ENCODE assay signal across 9 mouse cellular contexts in the genomic region with DNA sequence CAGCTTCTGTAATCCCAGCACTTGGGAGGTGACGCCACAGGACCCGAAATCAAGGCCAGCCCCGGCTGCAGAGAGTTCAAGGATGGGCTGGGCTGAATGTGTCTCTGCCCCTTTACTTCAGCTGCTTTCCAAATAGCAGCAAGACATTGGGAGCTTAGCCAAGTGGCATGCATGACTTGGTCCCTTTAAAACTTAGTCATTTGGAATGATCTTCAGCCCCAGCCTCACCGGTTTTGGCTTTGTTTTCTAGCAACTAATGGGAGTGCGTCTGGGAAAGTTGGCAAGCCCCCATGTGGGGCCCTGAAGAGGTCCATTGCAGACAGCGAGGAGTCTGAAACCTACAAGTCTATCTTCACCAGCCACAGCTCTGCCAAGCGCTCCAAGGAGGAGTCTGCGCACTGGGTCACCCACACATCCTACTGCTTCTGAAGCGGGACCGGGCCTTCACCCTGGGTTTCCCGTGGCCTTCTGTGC. TPM values are rescaled to one million over a fixed set of nuclear protein-coding genes. Genes with fewer than 3 reads are reported as not detected.
A peak's percentile ranks its signal among the peaks of the same experiment; 100 is the strongest.
DNase-seq lines count a peak whose midpoint lies in the region; ATAC-seq and TF ChIP-seq lines count a peak whose summit lies in the region.
"Had no signal": no experiment of that assay in that cellular context is flagged by ENCODE, and none has a peak within 500 bp of the region (broad histone marks: within the 10 kb centered on the region; RNA-seq: fewer than 3 reads in every experiment).

No protein-coding gene starts in this region.

- H3K9ac ChIP-seq in forebrain, embryonic 13.5 days: no peak overlapping the region
- no peak overlapping the region for H3K9ac ChIP-seq in intestine, embryonic 16.5 days (ENCODE audit: low read depth, low read length)

- peak; percentile 84 for ATAC-seq in forebrain, embryonic 13.5 days
- no peak for ATAC-seq in intestine, embryonic 16.5 days

- 41% methylated on average over 11 of the region's 11 CpGs for WGBS in forebrain, embryonic 13.5 days
- WGBS in intestine, embryonic 16.5 days: 83% methylated on average over 11 of the region's 11 CpGs

- TF ChIP-seq CTCF in layer of hippocampus, adult 2 months (conservative IDR thresholded peaks at IDR 0.05): no peak

- H3K4me3 ChIP-seq in forebrain, embryonic 13.5 days: no peak overlapping the region
- H3K4me3 ChIP-seq in intestine, embryonic 16.5 days (ENCODE audit: low read length): no peak overlapping the region
- H3K4me3 ChIP-seq in layer of hippocampus, adult 2 months: no peak overlapping the region

- H3K4me1 ChIP-seq in forebrain, embryonic 13.5 days: peaks cover 46% of the 10 kb centered on the region
- peaks cover 4% of the 10 kb centered on the region; the same call in 1 of the 2 replicates for H3K4me1 ChIP-seq in intestine, embryonic 16.5 days (ENCODE audit: control insufficient read depth, insufficient read depth, low read length)

- peak overlapping the region; percentile 74 for H3K27ac ChIP-seq in forebrain, embryonic 13.5 days
- H3K27ac ChIP-seq in intestine, embryonic 16.5 days (ENCODE audit: low read length): no peak overlapping the region
- no peak overlapping the region for H3K27ac ChIP-seq in layer of hippocampus, adult 2 months

- peaks cover 63% of the 10 kb centered on the region for H3K36me3 ChIP-seq in forebrain, embryonic 13.5 days (ENCODE audit: poor library complexity, severe bottlenecking)
- H3K36me3 ChIP-seq in intestine, embryonic 16.5 days (ENCODE audit: control insufficient read depth, insufficient read depth, low read length): peaks cover 15% of the 10 kb centered on the region

- DNase-seq in cerebellum, postnatal 14 days: peak; percentile 81 to 86
- DNase-seq in cerebellum, adult 8-10 months: no peak
- DNase-seq in Muller cell, postnatal 12 days (ENCODE audit: inconsistent ontology term): peak; percentile 97
- peak; percentile 55 to 85 for DNase-seq in lung, postnatal 4 days
- no peak for DNase-seq in B cell, adult 2 months
- DNase-seq in layer of hippocampus, adult 2 months (ENCODE audit: low spot score in 2 of 2): no peak

- H3K9me3 ChIP-seq in forebrain, embryonic 13.5 days (replicated peaks): no peaks in the 10 kb centered on the region
- no peaks in the 10 kb centered on the region for H3K9me3 ChIP-seq in intestine, embryonic 16.5 days (ENCODE audit: control insufficient read depth, low read length)

- H3K27me3 ChIP-seq in forebrain, embryonic 13.5 days: no peaks in the 10 kb centered on the region
- no peaks in the 10 kb centered on the region for H3K27me3 ChIP-seq in intestine, embryonic 16.5 days (replicated peaks; ENCODE audit: control insufficient read depth, insufficient read depth, low read length)

- no peak overlapping the region for H3K4me2 ChIP-seq in forebrain, embryonic 13.5 days
- no peak overlapping the region for H3K4me2 ChIP-seq in intestine, embryonic 16.5 days (ENCODE audit: low read depth, low read length)

RNA-seq across cellular contexts. Expression of a gene that starts 3.9 kb away (rescaled TPM):
- polyA plus RNA-seq in forebrain, embryonic 13.5 days (2015; fragmentation: Nextera tagmentation; extraction: Ambion mirVana): 0.76 and 0.98 TPM in 2 replicates
- 0.20 TPM in 1 of 2 replicates, not detected in the other for polyA plus RNA-seq in intestine, embryonic 16.5 days (2015; fragmentation: Nextera tagmentation; extraction: Ambion mirVana)
- total RNA-seq in layer of hippocampus, adult 2 months (2021): not detected
- polyA plus RNA-seq: C2C12 had no signal

RNA-seq across cellular contexts. Expression of a gene that starts 10.0 kb away (rescaled TPM):
- 1.6 and 2.4 TPM in 2 replicates for polyA plus RNA-seq in forebrain, embryonic 13.5 days (2015; fragmentation: Nextera tagmentation; extraction: Ambion mirVana)
- polyA plus RNA-seq in intestine, embryonic 16.5 days (2015; fragmentation: Nextera tagmentation; extraction: Ambion mirVana): 0.99 and 1.0 TPM in 2 replicates
- not detected for total RNA-seq in layer of hippocampus, adult 2 months (2021)

RNA-seq across cellular contexts. Expression of a gene that starts 28.0 kb away (rescaled TPM):
- 99.2 and 99.3 TPM in 2 replicates for polyA plus RNA-seq in forebrain, embryonic 13.5 days (2015; fragmentation: Nextera tagmentation; extraction: Ambion mirVana)
- 78.1 and 79.4 TPM in 2 replicates for polyA plus RNA-seq in intestine, embryonic 16.5 days (2015; fragmentation: Nextera tagmentation; extraction: Ambion mirVana)
- 10 to 100 TPM; 66.5 to 74.4 TPM for total RNA-seq in layer of hippocampus, adult 2 months (2021)

Comparison
In these comparisons a context has a peak if more than half of its experiments do, and no peak if none do; other contexts are left out.
1. DNase-seq: peak in cerebellum, postnatal 14 days (2 of 2), Muller cell, postnatal 12 days (single experiment) and lung, postnatal 4 days (2 of 2); none in cerebellum, adult 8-10 months (single experiment), B cell, adult 2 months (0 of 2) and layer of hippocampus, adult 2 months (0 of 2).